Mouse (Mus musculus) ES-Bruce4 (cell line): ENCODE measurements around the gene Ccdc191.

Source experiments
- CTCF ChIP-seq: IDR thresholded peaks from one replicate; pipeline ENCODE4 v1.8.1; 2011; ENCODE audit warnings: low read depth, low read length
- POLR2A ChIP-seq: IDR thresholded peaks from one replicate; pipeline ENCODE4 v1.8.1; 2011; ENCODE audit warnings: low read length; ENCODE audit not compliant: insufficient read depth

DNA sequence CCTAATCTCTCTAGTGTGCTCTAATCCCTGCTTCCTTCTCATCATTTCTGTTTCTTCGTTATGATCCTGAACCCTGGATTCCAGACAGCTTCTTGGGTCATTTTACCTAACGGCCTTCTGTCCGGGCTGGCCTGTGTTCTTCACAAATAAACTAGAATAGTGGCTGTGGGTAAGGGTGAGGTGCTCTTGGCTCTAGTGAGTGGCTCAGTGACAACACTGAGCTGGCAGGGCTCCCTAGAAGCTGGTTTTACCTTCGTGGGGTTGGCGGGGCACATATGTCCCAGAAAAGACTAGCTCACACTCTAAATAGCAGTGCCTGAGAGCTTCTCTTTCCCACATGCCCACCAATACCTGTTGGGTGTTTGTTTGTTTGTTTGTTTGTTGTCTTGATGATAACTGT is 109.9 kb downstream of the Ccdc191 start:
- TF ChIP-seq CTCF, result no peak
- no peak for TF ChIP-seq POLR2A
